Mouse (Mus musculus): Measurements from ENCODE around the gene Dynlt1c. TPM values are rescaled to one million over a fixed set of nuclear protein-coding genes. Genes with fewer than 3 reads are reported as not detected.
A peak's percentile ranks its signal among the peaks of the same experiment; 100 is the strongest.
"Not testable (repeated sequence)": the region's sequence is repeated elsewhere in the genome, so short reads cannot be mapped to it uniquely, and the experiment has no call there.

The Dynlt1c gene
- total RNA-seq, 1 experiment from 2014 or later, result 2.6 TPM

DNA sequence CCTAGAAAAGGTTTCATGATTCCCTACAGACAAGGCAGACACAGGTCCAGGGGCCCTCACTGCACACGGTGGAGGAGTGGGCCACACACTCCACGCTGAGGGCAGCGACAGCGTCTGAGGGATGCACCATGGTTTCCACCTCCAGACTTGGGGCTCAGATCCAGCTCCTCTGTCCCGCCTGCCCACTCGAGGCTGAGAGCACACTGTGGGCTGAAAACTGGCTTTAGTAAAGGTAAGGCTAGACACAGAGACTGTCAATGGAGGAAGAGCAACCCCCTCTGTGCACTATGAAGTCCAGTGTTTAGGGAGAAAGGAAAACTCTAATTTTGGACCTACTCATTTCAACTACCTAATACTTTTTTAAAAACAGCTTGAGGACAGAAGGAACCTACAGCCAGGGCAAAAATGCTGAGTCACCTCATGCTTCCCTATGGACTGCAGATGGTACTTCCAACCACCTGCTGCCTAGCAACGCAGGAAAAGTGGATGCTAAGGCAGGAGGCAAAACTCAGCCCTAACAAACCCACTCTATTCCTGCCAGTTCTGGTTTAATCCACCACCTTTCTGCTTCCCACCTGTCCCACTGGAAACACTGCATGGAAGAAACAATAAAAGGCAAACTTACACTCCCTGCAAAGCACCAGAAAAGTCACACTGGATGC is 49.6 kb downstream of the Dynlt1c start:
- ATAC-seq (replicated peaks; ENCODE audit: low read depth, poor library complexity, severe bottlenecking), result not testable (repeated sequence)

DNA sequence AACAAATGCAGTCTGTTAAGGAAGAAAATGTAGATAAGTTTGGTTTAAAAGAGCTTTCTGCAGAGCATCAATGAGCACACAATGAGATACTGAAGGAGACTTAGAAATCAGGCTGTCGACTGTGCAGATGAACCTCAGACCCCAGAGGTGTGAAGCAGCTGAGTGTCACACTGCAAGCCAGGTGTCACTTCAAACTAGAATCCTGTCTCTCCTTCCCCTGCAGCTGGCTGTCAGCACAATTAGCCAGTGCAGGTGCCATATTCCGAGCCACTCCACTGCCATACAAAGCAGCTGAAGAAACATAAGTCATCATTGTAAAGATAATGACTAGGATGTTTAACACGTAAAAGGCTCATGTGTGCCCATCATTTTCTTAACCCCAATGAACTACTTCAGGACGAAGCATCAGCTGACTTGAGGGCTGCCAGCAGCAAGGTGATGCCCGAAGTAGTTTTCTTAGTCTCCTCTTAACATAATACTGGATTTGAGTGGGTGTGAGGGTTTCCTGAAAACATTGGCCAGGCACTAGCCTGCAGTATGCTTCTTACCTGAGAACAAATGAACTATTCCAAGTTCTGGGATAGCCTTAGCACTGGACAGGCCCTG is 52.0 kb downstream of the Dynlt1c start:
- not testable (repeated sequence) for ATAC-seq (replicated peaks; ENCODE audit: low read depth, poor library complexity, severe bottlenecking)

DNA sequence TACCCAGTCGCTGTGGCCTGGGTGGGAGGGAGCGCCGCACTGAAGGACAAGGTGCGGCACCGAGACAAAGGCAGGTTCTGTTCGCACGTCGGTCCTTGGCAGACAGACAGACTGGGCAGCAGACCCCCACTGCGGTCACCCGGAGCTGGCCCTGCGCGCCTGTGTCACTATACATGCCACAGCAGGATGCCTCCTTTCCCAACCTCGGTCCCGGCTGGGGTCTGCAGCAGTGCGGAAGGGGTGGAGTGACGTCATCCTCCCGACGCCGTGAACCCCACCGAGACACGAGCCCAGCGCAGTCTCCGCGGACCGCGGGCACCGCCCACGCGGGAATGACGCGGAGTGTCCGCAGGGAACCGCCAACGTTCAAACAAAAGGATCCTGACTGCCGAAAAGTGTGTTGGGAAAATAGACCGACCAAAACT is 53.6 kb downstream of the Dynlt1c start:
- peak; percentile 70 for ATAC-seq (replicated peaks; ENCODE audit: low read depth, poor library complexity, severe bottlenecking)

DNA sequence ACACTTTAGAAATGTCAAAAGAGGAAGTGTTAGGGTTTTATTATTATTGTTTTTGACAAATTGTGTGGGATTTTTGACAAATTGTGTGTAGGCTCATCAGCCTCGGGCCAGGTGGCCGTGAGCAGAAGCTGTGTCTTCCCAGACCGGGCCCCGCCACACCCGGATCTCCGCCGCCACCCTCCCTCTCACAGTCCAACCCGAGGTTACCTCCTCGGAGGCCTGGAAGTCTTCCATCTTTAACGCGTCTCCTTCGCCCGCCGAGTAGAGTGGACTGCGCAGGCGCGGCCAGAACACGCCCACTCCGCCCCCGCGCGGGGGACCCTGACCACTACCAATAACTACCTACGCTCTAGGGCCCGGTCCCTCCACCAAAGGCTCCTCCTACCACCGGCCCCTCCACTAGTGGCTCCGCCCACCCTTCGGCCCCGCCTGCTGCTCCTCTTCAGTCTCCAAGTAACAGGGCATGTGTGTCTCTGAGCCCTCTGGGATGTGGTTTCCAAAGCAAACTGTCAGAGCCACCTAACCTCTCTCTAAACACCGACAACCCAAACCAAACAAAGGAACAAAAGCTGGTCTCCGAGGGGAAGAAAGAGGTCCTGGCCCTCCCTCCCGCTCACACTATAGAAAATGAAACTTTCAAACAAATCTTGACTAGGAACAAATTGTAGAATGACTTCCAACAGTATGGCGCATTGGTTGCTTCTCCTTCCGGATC is 54.3 kb downstream of the Dynlt1c start, which contains the start of gene Dynlt1f:
Gene Dynlt1f, minus strand, starts transcription at position 334 of the 715 bp plus-strand sequence.
- ATAC-seq (replicated peaks; ENCODE audit: low read depth, poor library complexity, severe bottlenecking), result peak; percentile 91

DNA sequence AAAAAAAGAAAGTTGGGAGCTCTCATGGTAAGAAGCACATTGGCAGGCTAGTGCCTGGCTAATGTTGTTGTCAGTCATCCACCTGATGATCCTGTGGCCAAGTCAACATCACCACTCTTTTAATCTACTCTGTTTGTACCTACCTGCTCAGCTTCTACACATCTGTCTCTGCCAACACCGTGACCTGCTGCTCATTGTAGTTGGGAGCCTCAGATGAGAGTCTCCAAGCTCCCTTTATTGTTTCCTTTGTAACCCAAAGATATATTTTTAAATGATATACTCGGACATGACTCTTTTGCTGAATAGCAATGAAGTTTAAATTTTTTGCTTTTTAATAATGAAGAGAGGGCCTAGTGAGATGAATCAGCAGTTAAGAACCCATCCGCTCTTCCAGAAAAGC is 55.0 kb downstream of the Dynlt1c start:
- not testable (repeated sequence) for ATAC-seq (replicated peaks; ENCODE audit: low read depth, poor library complexity, severe bottlenecking)

DNA sequence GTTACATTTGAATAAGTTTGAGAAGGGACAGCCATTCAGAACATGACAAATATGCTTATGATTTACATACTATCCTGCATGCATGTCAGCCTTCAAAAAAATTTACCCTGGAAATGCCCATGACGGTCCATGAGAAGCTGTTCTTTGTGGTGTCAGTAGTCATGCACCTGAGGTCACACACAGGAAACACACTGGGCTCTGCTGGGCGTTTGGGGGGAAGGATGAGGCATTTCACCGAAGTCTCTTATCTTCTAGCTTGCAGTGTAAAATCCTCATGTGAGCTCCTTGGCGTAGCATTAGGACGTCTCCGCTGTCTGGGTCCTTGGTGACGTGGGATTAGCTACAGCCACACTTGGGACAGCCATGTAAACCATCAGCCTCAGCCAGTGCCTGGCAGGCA is 57.3 kb downstream of the Dynlt1c start, which contains the start of gene Sytl3:
Gene Sytl3, plus strand, starts transcription at position 293 of the 400 bp plus-strand sequence.
- ATAC-seq (replicated peaks; ENCODE audit: low read depth, poor library complexity, severe bottlenecking), result not testable (repeated sequence)

Other genes with a start within 250 kb of the Dynlt1c start
- 95.3 and 115 TPM in 2 replicates for gene Dynlt1b, start 171.6 kb upstream of the Dynlt1c start, total RNA-seq (2017)
- gene Dynlt1f, start 54.2 kb downstream of the Dynlt1c start, total RNA-seq (2017), result 94.8 and 97.8 TPM in 2 replicates
- gene Sytl3, start 57.4 kb downstream of the Dynlt1c start, total RNA-seq (2017), result 1.1 TPM in 1 of 2 replicates, not detected in the other
- 175 and 186 TPM in 2 replicates for gene Ezr, start 181.1 kb downstream of the Dynlt1c start, total RNA-seq (2017)